Comparison of ENCODE assay signal across 10 mouse cellular contexts in genomic region chr15:78912040-78912439, GRCm38 (mm10). TPM values are rescaled to one million over a fixed set of nuclear protein-coding genes. Genes with fewer than 3 reads are reported as not detected.
A peak's percentile ranks its signal among the peaks of the same experiment; 100 is the strongest.
DNase-seq lines count a peak whose midpoint lies in the region; ATAC-seq and TF ChIP-seq lines count a peak whose summit lies in the region.
"Had no signal": no experiment of that assay in that cellular context is flagged by ENCODE, and none has a peak within 500 bp of the region (broad histone marks: within the 10 kb centered on the region; RNA-seq: fewer than 3 reads in every experiment).

No protein-coding gene starts in this region.

- H3K4me1 ChIP-seq in forebrain, embryonic 14.5 days (ENCODE audit: control insufficient read depth, insufficient read depth, low read length) = peaks cover 21% of the 10 kb centered on the region
- peaks cover 31% of the 10 kb centered on the region for H3K4me1 ChIP-seq in forebrain, embryonic 15.5 days
- H3K4me1 ChIP-seq in small intestine, adult 2 months (ENCODE audit: control insufficient read depth, insufficient read depth, insufficient read length, low read length) = peaks cover 11% of the 10 kb centered on the region

- no peak for ATAC-seq in forebrain, embryonic 14.5 days
- ATAC-seq in forebrain, embryonic 15.5 days (replicated peaks) = no peak

- no peak overlapping the region for H3K27ac ChIP-seq in forebrain, embryonic 14.5 days (ENCODE audit: low read depth, low read length)
- no peak overlapping the region for H3K27ac ChIP-seq in forebrain, embryonic 15.5 days (replicated peaks)
- H3K27ac ChIP-seq in small intestine, adult 2 months (ENCODE audit: insufficient read depth, low read depth, low read length) = no peak overlapping the region
- H3K27ac ChIP-seq: heart, embryonic 13.5 days; lung, embryonic 15.5 days had no signal

- H3K4me2 ChIP-seq in forebrain, embryonic 14.5 days (ENCODE audit: low read length) = no peak overlapping the region
- no peak overlapping the region for H3K4me2 ChIP-seq in forebrain, embryonic 15.5 days (replicated peaks)
- H3K4me2 ChIP-seq: heart, embryonic 13.5 days; lung, embryonic 15.5 days had no signal

- peak; percentile 44; the same call in 1 of the 2 replicates for TF ChIP-seq CTCF in small intestine, adult 2 months (IDR thresholded peaks at IDR 0.05; ENCODE audit: extremely low read depth, insufficient read length, insufficient replicate concordance, low read depth, low read length)

- DNase-seq in forebrain, embryonic 14.5 days (ENCODE audit: low spot score) = peak; percentile 61
- DNase-seq in right cerebral cortex, postnatal 14 days = peak; percentile 60
- no peak for DNase-seq in right cerebral cortex, postnatal 4 days
- peak; percentile 68 for DNase-seq in embryo, embryonic 11 days
- no peak for DNase-seq in left cerebral cortex, adult 18-20 months (ENCODE audit: low spot score in 2 of 2)
- DNase-seq in adrenal gland, postnatal 25 days = no peak

- 0 out of 2 replicates have a peak overlapping the region, but pooled peaks have one; percentile 32 for H3K9ac ChIP-seq in forebrain, embryonic 14.5 days (ENCODE audit: low read length)
- H3K9ac ChIP-seq in forebrain, embryonic 15.5 days (replicated peaks) = no peak overlapping the region
- H3K9ac ChIP-seq: lung, embryonic 15.5 days had no signal

- no peak for TF ChIP-seq POLR2A in small intestine, adult 2 months (IDR thresholded peaks at IDR 0.05; ENCODE audit: low read depth, low read length)

- no peaks in the 10 kb centered on the region for H3K36me3 ChIP-seq in forebrain, embryonic 14.5 days (ENCODE audit: control insufficient read depth, insufficient read depth, low read length)
- no peaks in the 10 kb centered on the region for H3K36me3 ChIP-seq in forebrain, embryonic 15.5 days
- H3K36me3 ChIP-seq in small intestine, adult 2 months (ENCODE audit: control insufficient read depth, insufficient read depth, low read length) = peaks cover 9% of the 10 kb centered on the region; the same call in 1 of the 2 replicates

- H3K27me3 ChIP-seq in forebrain, embryonic 14.5 days (replicated peaks; ENCODE audit: control insufficient read depth, insufficient read depth, low read length) = no peaks in the 10 kb centered on the region
- no peaks in the 10 kb centered on the region for H3K27me3 ChIP-seq in forebrain, embryonic 15.5 days
- no peaks in the 10 kb centered on the region for H3K27me3 ChIP-seq in small intestine, adult 2 months (ENCODE audit: control insufficient read depth, insufficient read depth, low read length)
- H3K27me3 ChIP-seq: lung, embryonic 15.5 days had no signal

- 30% methylated on average over 9 of the region's 9 CpGs for WGBS in forebrain, embryonic 14.5 days
- WGBS in forebrain, embryonic 15.5 days = 29% methylated on average over 9 of the region's 9 CpGs
- WGBS in small intestine, adult 2 months = 34% methylated on average over 9 of the region's 9 CpGs

- H3K9me3 ChIP-seq in forebrain, embryonic 14.5 days (replicated peaks; ENCODE audit: control insufficient read depth, low read length) = no peaks in the 10 kb centered on the region
- H3K9me3 ChIP-seq in forebrain, embryonic 15.5 days = no peaks in the 10 kb centered on the region
- H3K9me3 ChIP-seq: heart, embryonic 13.5 days; lung, embryonic 15.5 days had no signal

- H3K4me3 ChIP-seq in forebrain, embryonic 14.5 days (ENCODE audit: low read depth, low read length) = no peak overlapping the region
- H3K4me3 ChIP-seq in forebrain, embryonic 15.5 days = no peak overlapping the region
- no peak overlapping the region for H3K4me3 ChIP-seq in small intestine, adult 2 months (ENCODE audit: low read depth, low read length)
- H3K4me3 ChIP-seq: heart, embryonic 13.5 days; lung, embryonic 15.5 days had no signal

RNA-seq across cellular contexts. Expression of gene Pdxp, which starts 1.7 kb away (rescaled TPM):
- 101 and 109 TPM in 2 replicates for polyA plus RNA-seq in forebrain, embryonic 14.5 days (2014; fragmentation: Nextera tagmentation; extraction: Ambion mirVana)
- polyA plus RNA-seq in forebrain, embryonic 15.5 days (2015; fragmentation: Nextera tagmentation; extraction: Ambion mirVana) = 99.5 and 101 TPM in 2 replicates
- polyA plus RNA-seq in small intestine, adult 2 months (2012; rRNA removed) = 3.9 and 4.2 TPM in 2 replicates
- 100 to 1,000 TPM; 178 to 191 TPM for total RNA-seq in left cerebral cortex, adult 18-20 months (2021)
- 5.0 and 6.0 TPM in 2 replicates for total RNA-seq in adrenal gland, postnatal 25 days (2021)

RNA-seq across cellular contexts. Expression of gene Sh3bp1, which starts 12.5 kb away (rescaled TPM):
- polyA plus RNA-seq in forebrain, embryonic 14.5 days (2014; fragmentation: Nextera tagmentation; extraction: Ambion mirVana) = 4.2 and 5.8 TPM in 2 replicates
- 3.6 and 5.9 TPM in 2 replicates for polyA plus RNA-seq in forebrain, embryonic 15.5 days (2015; fragmentation: Nextera tagmentation; extraction: Ambion mirVana)
- polyA plus RNA-seq in small intestine, adult 2 months (2012; rRNA removed) = 41.3 and 48.8 TPM in 2 replicates
- 10 to 100 TPM; 33.8 to 39.9 TPM for total RNA-seq in left cerebral cortex, adult 18-20 months (2021)
- total RNA-seq in adrenal gland, postnatal 25 days (2021) = 6.1 and 8.8 TPM in 2 replicates

RNA-seq across cellular contexts. Expression of gene Gm49510, which starts 12.6 kb away (rescaled TPM):
- polyA plus RNA-seq in forebrain, embryonic 14.5 days (2014; fragmentation: Nextera tagmentation; extraction: Ambion mirVana) = not detected in 2 replicates
- polyA plus RNA-seq in forebrain, embryonic 15.5 days (2015; fragmentation: Nextera tagmentation; extraction: Ambion mirVana) = not detected in 2 replicates
- 0.13 TPM in 1 of 2 replicates, not detected in the other for polyA plus RNA-seq in small intestine, adult 2 months (2012; rRNA removed)
- total RNA-seq in left cerebral cortex, adult 18-20 months (2021) = under 1 TPM in 1 of 2 experiments, not detected in 1; 0.52 TPM
- total RNA-seq in adrenal gland, postnatal 25 days (2021) = not detected in 2 replicates

RNA-seq across cellular contexts. Expression of gene Lgals1, which starts 14.5 kb away (rescaled TPM):
- 89.0 and 98.0 TPM in 2 replicates for polyA plus RNA-seq in forebrain, embryonic 14.5 days (2014; fragmentation: Nextera tagmentation; extraction: Ambion mirVana)
- polyA plus RNA-seq in forebrain, embryonic 15.5 days (2015; fragmentation: Nextera tagmentation; extraction: Ambion mirVana) = 61.7 and 66.5 TPM in 2 replicates
- 51.7 and 77.0 TPM in 2 replicates for polyA plus RNA-seq in small intestine, adult 2 months (2012; rRNA removed)
- total RNA-seq in left cerebral cortex, adult 18-20 months (2021) = 10 to 100 TPM; 26.4 to 26.8 TPM
- 273 and 304 TPM in 2 replicates for total RNA-seq in adrenal gland, postnatal 25 days (2021)

RNA-seq across cellular contexts. Expression of gene Nol12, which starts 22.7 kb away (rescaled TPM):
- polyA plus RNA-seq in forebrain, embryonic 14.5 days (2014; fragmentation: Nextera tagmentation; extraction: Ambion mirVana) = 63.4 and 73.8 TPM in 2 replicates
- 57.4 and 59.3 TPM in 2 replicates for polyA plus RNA-seq in forebrain, embryonic 15.5 days (2015; fragmentation: Nextera tagmentation; extraction: Ambion mirVana)
- polyA plus RNA-seq in small intestine, adult 2 months (2012; rRNA removed) = 7.3 and 11.7 TPM in 2 replicates
- 10 to 100 TPM; 37.3 to 44.0 TPM for total RNA-seq in left cerebral cortex, adult 18-20 months (2021)
- total RNA-seq in adrenal gland, postnatal 25 days (2021) = 42.7 and 44.0 TPM in 2 replicates

Comparison
In these comparisons a context has a peak if more than half of its experiments do, and no peak if none do; other contexts are left out.
1. DNase-seq: peak in forebrain, embryonic 14.5 days (single experiment), right cerebral cortex, postnatal 14 days (single experiment) and embryo, embryonic 11 days (single experiment); none in right cerebral cortex, postnatal 4 days (single experiment), left cerebral cortex, adult 18-20 months (0 of 2) and adrenal gland, postnatal 25 days (single experiment).
2. RNA of gene Pdxp, which starts 1.7 kb away (polyA plus RNA-seq): 101 to 109 TPM in forebrain, embryonic 14.5 days and 99.5 to 101 TPM in forebrain, embryonic 15.5 days; 3.9 to 4.2 TPM in small intestine, adult 2 months; every median in the first group is over 10 times any median in the second.